Mouse (Mus musculus): ENCODE results near the gene Wtip. TPM values are rescaled to one million over a fixed set of nuclear protein-coding genes. Genes with fewer than 3 reads are reported as not detected.
"Not testable (repeated sequence)": the region's sequence is repeated elsewhere in the genome, so short reads cannot be mapped to it uniquely, and the experiment has no call there.

Wtip gene
- polyA plus RNA-seq, 1 experiment from 2014 or later: 4.0 TPM

DNA sequence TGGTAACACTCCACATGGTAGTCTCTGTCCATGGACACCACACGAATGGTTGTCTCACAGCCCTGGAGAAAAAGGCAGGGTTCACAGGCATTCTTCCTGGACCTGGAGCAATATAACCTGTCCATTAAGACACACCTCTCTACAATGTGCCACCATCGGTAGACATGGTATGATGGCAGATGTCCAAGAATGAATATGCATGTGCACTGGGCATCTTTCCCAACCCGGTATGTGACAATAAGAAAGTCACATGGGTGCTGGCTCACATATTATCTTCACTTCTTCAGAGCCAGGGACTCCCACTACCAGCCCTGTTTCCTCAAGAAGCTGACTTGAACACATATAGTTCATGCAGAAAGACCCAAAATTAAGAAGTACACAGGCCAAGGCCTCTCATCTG, 16.5 kb downstream of the Wtip start:
- H3K4me2 ChIP-seq: no peak overlapping the region
- H3K4me3 ChIP-seq: no peak overlapping the region
- H3K36me3 ChIP-seq: peaks cover 80% of the 10 kb centered on the region
- no peak overlapping the region for H3K9ac ChIP-seq
- WGBS: 81% methylated on average over 3 of the region's 3 CpGs
- ATAC-seq (ENCODE audit: extremely low read depth, insufficient number of reproducible peaks, low FRiP score, low TSS enrichment): no peak
- H3K9me3 ChIP-seq: no peaks in the 10 kb centered on the region
- no peak overlapping the region for H3K27ac ChIP-seq (replicated peaks)
- no peaks in the 10 kb centered on the region for H3K4me1 ChIP-seq
- H3K27me3 ChIP-seq (replicated peaks): no peaks in the 10 kb centered on the region

DNA sequence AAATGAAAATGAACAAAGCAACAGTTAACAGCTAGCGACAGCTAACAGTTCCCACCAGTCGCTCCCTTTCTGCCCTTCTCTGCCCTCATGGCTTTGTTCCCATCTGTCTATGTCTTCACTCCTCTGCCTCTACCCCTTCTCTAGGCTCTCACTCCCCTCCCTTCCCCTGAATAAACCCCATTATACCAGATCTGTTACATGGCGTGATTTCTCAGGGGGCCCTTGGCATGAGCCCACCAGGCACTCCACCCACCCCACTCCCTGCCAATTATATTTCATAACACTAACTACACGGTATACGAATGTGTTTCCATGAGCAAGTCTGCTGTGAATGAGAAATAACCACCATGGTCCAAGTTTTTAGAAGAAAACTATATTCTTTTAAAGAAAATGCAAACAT, 23.9 kb downstream of the Wtip start:
- Histone ChIP-seq H3K4me3 (no peak overlapping the region), H3K27me3 (replicated peaks) (no peaks in the 10 kb centered on the region), H3K27ac (replicated peaks) (no peak overlapping the region), H3K9me3 (no peaks in the 10 kb centered on the region), H3K4me1 (no peaks in the 10 kb centered on the region), H3K9ac (no peak overlapping the region), H3K36me3 (peaks cover 61% of the 10 kb centered on the region), H3K4me2 (no peak overlapping the region)
- no peak for ATAC-seq (ENCODE audit: extremely low read depth, insufficient number of reproducible peaks, low FRiP score, low TSS enrichment)
- 80% methylated on average over 5 of the region's 5 CpGs for WGBS

DNA sequence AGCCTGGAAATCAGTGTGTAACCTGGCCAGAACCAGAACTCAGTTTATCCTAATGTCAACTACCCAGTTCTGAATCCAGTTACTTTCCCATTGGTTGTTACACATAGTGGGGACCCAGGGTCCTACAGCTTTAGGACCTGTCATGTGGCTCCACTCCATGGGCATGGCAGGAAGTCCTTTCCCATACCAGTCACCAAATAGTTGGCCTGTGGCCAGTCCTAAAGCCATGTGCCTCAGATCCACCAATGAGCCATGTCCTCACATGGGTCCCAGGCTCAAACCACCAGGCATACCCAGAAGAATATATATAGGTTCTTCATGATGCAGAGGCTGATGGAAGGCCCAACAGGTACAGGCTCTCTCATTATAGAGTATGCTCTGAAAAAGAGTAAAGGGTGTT, 31.8 kb downstream of the Wtip start:
- peaks cover 15% of the 10 kb centered on the region for H3K9me3 ChIP-seq
- H3K4me3 ChIP-seq: no peak overlapping the region
- no peak for ATAC-seq (ENCODE audit: extremely low read depth, insufficient number of reproducible peaks, low FRiP score, low TSS enrichment)

DNA sequence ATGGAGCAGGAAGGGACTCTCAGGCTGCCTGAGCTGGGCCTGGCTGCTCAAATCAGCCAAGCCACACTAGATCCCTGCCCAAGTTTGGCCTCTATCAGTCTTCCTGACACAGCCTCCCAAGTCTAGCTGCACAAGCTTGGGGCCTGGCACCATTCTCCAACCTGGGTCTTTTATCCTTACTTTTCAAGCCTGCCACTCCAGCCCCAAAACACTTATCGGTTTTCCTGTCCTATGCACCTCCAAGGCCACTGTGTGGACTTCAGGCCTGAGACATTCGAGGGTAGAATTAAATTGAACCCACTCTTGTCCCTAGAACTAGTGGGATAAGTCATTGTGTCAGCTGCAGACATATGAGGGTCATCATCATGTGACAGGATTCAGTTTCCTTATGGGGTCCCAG, 33.1 kb downstream of the Wtip start:
- Histone ChIP-seq H3K4me3 (no peak overlapping the region), H3K36me3 (no peaks in the 10 kb centered on the region), H3K9me3 (peaks cover 19% of the 10 kb centered on the region), H3K27me3 (replicated peaks) (no peaks in the 10 kb centered on the region), H3K27ac (replicated peaks) (no peak overlapping the region), H3K4me1 (no peaks in the 10 kb centered on the region), H3K9ac (no peak overlapping the region), H3K4me2 (no peak overlapping the region)
- ATAC-seq (ENCODE audit: extremely low read depth, insufficient number of reproducible peaks, low FRiP score, low TSS enrichment): no peak
- 69% methylated on average over 2 of the region's 2 CpGs for WGBS

More for the DNA sequence above, 31.8 kb downstream of the Wtip start:
- no peaks in the 10 kb centered on the region for H3K36me3 ChIP-seq
- H3K4me1 ChIP-seq: no peaks in the 10 kb centered on the region
- no peak overlapping the region for H3K9ac ChIP-seq
- H3K27ac ChIP-seq (replicated peaks): no peak overlapping the region
- H3K27me3 ChIP-seq (replicated peaks): no peaks in the 10 kb centered on the region
- no peak overlapping the region for H3K4me2 ChIP-seq

DNA sequence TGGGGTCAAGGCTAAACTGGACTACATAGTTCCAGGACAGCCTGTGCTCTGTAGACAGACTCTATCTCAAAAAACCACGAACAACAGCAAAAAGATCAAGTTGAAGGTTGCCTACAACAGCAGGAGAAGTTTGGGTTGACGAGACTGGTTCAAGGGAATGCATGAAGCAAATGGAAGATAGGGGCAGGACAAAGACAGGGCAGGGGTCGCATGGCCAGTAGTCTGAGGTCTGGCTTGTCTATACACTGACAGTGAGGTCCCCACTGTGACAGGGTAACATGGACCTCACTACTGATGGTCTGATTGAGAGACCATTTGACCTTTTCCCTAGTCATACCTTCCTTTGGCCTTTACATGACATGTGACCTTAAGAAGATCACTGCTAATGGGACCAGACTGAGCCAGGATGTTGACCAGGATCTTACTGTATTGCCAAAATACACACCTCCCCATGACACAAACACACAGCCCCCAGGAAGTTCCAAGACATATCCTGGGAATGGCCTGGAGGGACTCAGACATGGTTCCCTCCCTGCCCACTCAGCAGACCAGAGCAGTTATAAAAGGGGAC, 38.1 kb downstream of the Wtip start, which contains the start of gene Scgb1b30:
Gene Scgb1b30, plus strand, starts transcription at position 521 of the 571 bp plus-strand sequence.
- Histone ChIP-seq H3K27me3 (replicated peaks) (no peaks in the 10 kb centered on the region), H3K4me2 (no peak within 1 kb of the TSS), H3K9ac (no peak within 1 kb of the TSS), H3K4me3 (no peak within 1 kb of the TSS), H3K9me3 (peaks cover 20% of the 10 kb centered on the region), H3K4me1 (no peaks in the 10 kb centered on the region), H3K36me3 (no peaks in the 10 kb centered on the region), H3K27ac (replicated peaks) (no peak within 1 kb of the TSS)
- ATAC-seq (ENCODE audit: extremely low read depth, insufficient number of reproducible peaks, low FRiP score, low TSS enrichment): no peak
- WGBS: 71% methylated on average over 3 of the region's 3 CpGs

DNA sequence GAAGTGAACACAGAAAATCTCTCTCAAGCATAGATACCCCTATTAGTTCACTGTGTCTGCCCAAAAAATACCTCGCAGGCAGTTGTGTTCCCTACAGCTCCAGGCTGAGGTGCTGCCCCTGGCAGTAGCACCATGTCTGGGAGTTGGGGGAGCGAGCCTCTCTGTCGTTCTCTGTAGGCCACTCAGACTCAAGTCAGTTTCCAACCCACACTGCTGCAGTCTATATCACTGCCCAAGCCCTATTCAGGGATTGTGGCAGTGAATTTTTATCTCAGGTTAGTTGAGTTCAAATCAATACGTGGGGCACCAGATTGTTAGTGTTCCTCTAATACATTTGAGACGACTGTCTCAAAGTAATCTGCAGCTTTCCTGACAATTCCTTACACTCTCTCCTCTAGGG, 64.9 kb downstream of the Wtip start:
- not testable (repeated sequence) for H3K9me3 ChIP-seq; H3K4me1 ChIP-seq; H3K36me3 ChIP-seq; H3K9ac ChIP-seq; ATAC-seq (ENCODE audit: extremely low read depth, insufficient number of reproducible peaks, low FRiP score, low TSS enrichment); H3K27ac ChIP-seq (replicated peaks); H3K4me3 ChIP-seq; H3K27me3 ChIP-seq (replicated peaks); H3K4me2 ChIP-seq
- WGBS: 65% methylated on average over 5 of the region's 5 CpGs

Other genes with a start within 250 kb of the Wtip start
- gene Scgb2b26, start 188.2 kb downstream of the Wtip start, polyA plus RNA-seq (2015; fragmentation: Nextera tagmentation; extraction: Ambion mirVana): not detected in 2 replicates
- not detected in 2 replicates for gene Scgb2b27, start 119.3 kb downstream of the Wtip start, polyA plus RNA-seq (2015; fragmentation: Nextera tagmentation; extraction: Ambion mirVana)
- gene Scgb1b27, start 111.8 kb downstream of the Wtip start, polyA plus RNA-seq (2015; fragmentation: Nextera tagmentation; extraction: Ambion mirVana): not detected in 2 replicates
- gene Scgb1b30, start 37.8 kb downstream of the Wtip start, polyA plus RNA-seq (2015; fragmentation: Nextera tagmentation; extraction: Ambion mirVana): not detected in 2 replicates
- gene Uba2, start 36.3 kb upstream of the Wtip start, polyA plus RNA-seq (2015; fragmentation: Nextera tagmentation; extraction: Ambion mirVana): 111 and 114 TPM in 2 replicates
- gene Pdcd2l, start 63.4 kb upstream of the Wtip start, polyA plus RNA-seq (2015; fragmentation: Nextera tagmentation; extraction: Ambion mirVana): 53.3 and 53.8 TPM in 2 replicates
- gene Gpi1, start 97.1 kb upstream of the Wtip start, polyA plus RNA-seq (2015; fragmentation: Nextera tagmentation; extraction: Ambion mirVana): 702 and 751 TPM in 2 replicates
- gene Gm6096, start 117.8 kb upstream of the Wtip start, polyA plus RNA-seq (2015; fragmentation: Nextera tagmentation; extraction: Ambion mirVana): 0.37 TPM in 1 of 2 replicates, not detected in the other
- gene 4931406P16Rik, start 180.3 kb upstream of the Wtip start, polyA plus RNA-seq (2015; fragmentation: Nextera tagmentation; extraction: Ambion mirVana): 28.4 and 28.7 TPM in 2 replicates

All from heart, embryonic 13.5 days (tissue).